Mouse (Mus musculus): ENCODE results near the gene Gm5460.

GRCm38 (mm10) chr14:33977748-33978147, 38.8 kb upstream of the Gm5460 start:
- TF ChIP-seq CTCF (IDR thresholded peaks at IDR 0.05) (no peak), EP300 (IDR thresholded peaks at IDR 0.05) (no peak)

Data from lung, postnatal 0 days (tissue).